Mouse (Mus musculus) kidney, adult 18-20 months (tissue): ENCODE results near the gene Spint2.

Experiments used
- DNase-seq: peaks from one replicate; pipeline ENCODE4 v3.0.0; 2021

Gene Spint2

DNA sequence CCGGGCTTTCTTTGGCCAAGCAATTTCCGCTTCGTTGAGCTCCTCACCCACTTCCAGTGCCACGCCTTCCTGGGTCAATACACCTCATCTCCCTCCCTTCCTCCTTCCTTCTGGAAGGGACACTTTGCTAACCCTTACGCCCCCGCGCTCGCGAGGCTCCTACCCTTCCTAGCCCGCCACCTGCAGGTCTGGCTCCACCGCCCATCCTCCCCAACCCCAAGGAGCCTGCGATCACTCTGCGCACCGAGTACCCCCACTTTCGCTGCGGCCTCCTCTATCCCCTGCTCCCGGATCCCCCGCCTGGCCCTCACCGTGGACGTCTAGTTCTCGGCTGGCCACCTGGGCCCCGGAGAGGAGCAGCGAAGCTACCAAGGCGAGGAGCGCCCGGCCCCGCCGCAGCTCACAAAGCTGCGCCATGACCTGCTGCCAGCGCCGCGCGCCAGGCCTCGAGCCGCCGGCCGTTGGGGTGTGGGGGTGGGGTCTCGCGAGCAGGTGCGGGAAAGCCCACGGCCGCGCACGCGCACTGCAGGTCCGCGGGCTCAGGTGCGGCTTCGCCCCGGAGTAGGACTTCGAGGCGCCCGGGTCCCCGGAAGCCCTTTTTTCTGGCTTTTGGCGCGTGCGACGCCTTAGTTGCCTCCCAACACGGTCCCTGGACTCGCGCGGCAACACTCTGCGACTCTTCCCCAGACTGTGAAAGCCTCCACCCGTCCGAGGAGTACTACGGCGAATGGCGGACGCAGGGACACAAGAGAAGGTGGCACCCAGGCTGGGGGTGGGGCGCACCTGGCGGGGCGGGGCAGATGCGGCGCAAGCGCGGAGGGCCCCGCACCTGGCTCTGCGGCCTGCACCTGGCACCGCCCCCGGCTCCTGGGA is at the start of gene Spint2:
TSS of gene Spint2 (minus strand) at position 712 of the 873 bp plus-strand sequence.
- DNase-seq: peak; percentile 95

DNA sequence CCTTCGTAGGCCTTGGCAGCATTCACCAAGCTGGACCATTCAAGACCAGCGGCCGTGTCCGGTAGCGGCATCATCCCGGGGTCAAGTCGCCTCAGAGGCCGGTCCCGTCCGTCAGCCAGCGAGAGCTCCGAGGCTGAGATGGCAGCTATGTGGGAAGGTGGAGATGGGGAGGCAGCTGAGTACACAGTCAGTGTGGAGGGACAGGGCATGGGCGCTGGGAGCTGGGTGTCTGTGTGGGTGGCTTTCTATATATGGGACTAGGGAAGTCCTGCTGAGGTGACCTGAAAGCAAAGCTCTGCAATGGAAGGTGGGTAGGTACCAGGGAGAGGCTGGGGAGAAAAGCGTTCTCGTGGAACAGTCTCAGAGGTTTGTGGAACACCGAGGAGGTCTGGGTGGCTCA is 47.3 kb upstream of the Spint2 start:
- DNase-seq: no peak

DNA sequence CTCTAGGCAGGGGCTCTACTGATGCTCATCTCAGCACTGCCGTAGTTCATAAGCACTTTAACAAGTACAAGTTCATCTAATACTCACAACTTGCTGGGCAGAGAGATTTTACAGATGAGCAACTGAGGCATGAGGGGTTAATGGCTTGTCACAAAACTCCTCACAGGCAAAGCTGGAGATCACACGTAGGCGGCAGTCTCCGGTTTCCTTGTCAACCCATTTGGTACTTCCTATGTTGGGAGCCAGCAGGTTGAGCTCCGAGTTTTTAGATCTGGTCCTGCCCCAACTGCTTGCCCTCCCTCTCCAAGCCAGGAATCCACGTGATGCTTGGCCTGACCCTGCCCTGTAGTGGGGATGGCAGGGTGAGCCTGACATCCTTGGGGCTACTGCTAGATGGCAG is 45.4 kb upstream of the Spint2 start:
- DNase-seq: no peak

DNA sequence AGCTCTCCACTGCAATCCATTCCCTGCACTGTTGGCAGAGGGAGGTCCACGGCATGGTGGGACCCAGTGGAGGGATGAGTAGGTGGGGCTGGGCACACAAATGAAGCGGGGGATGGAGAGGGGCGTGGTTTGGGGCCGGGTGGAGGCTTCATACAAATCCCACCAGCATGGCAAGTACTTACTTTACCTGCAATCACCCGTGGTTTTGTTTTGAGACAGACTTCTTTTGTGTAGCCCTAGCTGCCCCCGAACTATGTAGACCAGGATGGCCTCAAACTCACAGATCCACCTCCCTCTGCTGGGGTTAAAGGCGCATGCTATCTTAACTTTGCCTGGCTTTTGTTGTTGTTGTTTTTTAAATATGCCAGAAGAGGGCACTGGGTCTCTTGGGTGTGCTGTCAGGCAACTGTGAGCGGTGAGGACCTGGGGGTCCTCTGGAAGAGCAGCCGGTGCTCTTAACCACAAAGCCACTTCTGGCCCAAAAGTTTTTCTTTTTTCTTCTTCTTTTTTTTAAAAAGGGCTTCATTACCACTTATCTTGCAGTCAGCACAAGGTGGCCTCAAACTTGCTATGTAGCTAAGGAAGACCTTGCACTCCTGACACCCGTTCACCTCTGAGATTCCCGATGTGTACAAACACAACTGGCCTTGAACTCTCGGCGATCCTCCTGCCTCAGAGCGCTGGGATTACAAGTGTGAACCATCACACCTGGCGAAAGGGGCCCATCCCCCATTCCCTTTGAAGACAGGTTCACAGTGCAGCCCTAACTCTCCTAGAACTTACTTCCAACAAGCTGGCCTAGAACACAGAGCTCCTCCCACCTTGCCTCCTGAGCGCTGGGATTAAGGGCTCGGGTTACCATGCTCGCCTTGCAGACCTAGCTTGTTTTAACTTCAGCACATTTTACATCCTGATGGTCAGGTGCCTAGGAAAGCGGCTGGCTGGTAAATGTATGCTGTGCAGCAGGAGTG is 37.9 kb upstream of the Spint2 start:
- no peak for DNase-seq

DNA sequence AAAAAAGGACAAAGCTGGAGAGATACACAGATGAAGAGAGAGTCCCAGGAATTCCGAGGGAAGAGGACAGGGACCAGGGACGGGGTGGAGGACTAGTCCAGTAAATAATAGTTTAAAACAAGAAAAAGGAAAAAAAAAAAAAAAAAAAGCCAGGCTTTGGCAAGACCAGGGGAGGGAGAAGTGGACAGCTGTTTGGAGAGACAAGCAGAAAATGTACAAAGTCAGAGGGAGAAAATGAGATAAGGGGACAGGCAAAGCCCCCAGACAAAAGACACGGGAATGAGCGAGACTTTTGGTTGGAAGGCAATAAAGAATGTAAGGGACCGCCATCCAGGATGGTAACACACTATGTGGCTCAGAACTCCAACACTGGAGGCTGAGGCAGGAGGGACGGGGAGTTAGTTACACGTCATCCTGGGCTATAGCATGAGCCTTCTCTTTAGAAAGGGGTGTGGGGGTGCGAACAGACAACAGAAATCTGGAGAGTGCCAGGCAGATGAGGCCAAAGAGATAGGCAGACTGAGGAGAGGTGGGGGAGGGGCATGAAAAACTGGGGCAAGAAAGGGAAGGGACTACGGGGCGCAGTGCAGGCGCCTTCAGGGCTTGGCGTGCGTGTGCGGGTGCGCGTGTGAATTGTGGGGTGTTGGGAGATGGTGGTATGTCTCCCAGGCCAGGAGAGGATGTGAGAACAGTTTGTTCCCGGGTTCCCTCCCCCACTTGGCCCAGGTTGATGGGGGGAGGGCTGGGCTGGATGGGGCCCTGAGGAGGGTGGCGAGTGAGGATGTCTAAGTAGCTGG is 36.6 kb upstream of the Spint2 start:
- no peak for DNase-seq

DNA sequence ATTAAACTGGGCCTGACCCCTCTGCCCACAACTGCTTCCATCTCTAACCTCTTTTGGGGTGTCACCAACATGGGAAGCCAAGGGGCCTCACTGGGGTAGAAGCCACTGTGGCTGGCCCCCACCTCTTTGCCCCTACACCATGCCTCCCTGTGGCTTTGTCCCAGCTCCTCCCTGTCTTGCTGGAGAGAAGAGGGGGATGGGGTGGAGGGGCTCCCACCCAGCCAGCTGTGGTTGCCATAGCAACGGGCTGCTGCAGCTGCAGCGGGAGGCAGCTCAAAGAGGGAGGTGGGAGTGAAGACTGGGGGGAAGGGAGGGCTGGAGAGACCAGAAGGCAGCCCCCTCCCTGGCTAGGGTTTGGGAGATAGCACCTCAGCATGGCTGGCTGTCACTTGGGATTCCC is 35.8 kb upstream of the Spint2 start:
- no peak for DNase-seq

DNA sequence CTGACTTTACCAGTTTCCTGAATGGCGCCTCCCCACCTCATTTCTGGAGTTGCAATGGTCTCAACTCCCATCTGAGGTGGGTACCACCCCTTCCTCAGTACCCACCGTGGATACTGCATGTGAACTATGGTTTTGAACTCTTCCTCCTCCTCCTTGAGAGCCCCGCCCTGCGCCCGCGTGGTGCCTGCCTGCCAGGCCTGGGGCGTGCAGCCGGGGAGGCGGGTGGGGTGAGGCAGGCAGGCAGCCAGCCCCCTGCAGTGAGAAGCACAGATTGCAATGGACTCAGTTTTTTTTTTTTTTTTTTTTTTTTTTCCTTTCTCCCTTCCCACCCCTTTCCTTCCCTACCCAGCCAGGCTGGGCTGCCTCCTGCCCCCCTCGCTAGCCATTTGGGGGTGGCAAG is 35.3 kb upstream of the Spint2 start:
- no peak for DNase-seq

DNA sequence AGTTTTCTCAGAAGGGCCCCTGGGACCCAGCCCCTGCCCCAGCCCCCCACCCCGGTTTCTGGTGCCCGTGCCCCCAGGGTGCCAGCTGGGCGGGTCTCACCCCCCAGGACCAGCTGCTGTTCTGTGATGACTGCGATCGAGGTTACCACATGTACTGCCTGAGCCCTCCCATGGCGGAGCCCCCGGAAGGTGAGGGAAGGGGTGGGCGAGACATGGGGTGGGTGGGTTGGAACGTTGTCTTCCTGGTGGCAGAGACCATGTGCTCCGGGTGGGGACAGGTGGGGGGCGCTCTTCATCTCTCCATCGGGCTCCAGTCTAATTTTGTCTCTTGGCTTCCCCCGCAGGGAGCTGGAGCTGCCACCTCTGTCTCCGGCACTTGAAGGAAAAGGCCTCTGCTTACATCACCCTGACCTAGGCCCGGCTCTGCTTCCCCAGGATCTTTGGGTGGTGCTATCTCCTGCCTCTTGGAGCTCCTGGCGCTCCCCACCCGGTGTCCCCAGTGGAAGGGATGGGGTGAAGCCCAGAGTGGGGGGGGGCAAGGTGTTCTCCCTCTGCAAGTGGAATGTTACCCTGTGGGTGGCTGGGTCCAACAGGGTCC is 34.5 kb upstream of the Spint2 start:
- DNase-seq: no peak

DNA sequence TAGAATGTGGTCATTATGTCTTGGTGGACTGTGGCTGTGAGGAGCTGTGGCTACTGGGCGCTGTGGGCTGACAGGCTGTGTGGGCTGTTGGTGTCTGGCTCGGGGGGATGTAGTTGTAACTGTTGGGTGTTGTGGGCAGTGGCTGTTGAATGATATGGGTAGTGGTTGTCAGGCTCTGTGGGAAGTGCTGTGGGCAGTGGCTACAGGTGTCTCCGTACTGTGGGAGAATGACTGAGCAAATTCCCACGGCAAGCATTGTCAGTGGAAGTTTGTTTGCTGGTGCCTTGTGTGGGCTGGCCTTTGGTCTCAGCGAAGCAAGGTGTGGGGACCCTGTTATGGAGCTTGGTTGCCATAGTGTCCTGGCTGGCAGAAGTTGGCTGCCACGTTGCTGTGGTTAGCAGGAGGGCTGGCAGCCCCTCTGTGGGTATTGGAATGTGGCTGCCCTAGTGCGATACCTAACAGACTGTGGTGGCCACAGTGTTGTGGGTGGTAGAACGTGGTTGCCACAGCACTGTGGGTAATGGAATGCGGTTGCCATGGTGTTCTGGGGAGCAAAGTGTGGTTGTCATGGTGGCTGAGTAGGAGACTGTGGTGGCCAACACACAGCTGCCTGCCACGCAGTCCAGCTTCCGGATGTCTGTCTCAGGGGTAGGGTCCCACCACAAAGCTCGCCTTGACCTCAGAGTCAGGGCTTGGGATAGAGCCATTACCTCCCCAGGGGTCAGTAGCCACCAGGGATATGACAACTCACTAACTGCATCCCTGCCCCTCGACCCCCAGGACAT is 33.3 kb upstream of the Spint2 start:
- DNase-seq: no peak

DNA sequence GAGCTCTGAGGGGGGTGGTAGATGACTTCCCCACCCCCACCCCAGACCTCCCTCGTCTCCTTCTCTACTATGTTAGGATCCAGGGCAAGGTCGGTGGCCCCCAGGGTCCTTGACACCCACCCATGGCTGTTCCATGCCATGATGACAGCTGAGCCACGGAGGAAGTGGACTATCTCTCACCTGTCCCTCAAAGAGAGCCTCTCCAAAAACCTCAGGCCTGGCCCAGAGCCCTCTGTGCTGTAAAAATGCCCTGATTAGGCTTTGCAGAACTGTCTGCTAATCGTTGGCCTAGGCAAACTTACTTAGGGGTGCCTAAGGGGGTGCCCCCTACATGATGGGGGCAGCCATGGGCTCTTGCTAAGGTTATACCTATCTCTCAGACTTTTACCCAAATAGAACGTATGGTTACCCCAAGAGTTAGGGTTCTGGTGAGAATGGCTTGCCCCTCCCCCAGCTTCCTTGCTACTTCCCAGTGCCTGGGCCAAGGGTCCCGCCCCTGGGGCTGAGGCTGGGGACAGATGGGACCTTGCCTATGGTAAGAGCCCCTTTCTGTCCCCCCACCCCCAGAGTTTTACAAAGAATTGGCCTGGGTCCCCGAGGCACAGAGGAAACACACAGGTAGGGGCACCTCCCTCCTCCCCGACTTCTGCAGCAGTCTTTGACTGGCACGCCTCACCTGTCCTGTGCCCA is 32.0 kb upstream of the Spint2 start:
- DNase-seq: no peak

DNA sequence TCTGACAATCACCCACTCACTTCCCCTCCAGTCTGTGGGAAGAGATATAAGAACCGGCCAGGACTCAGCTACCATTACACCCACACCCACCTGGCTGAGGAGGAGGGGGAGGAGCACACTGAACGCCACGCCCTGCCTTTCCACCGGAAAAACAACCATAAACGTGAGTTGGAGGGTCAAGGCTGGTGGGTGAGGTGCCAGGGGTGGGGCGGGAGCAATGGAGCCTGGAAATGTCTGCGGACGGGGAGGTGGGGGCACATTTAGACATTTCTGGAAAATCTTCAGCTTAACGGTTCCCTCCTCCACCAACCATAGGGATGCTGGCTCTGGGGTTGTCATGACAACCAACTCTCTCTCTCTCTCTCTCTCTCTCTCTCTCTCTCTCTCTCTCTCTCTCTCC is 31.3 kb upstream of the Spint2 start:
- DNase-seq: no peak

DNA sequence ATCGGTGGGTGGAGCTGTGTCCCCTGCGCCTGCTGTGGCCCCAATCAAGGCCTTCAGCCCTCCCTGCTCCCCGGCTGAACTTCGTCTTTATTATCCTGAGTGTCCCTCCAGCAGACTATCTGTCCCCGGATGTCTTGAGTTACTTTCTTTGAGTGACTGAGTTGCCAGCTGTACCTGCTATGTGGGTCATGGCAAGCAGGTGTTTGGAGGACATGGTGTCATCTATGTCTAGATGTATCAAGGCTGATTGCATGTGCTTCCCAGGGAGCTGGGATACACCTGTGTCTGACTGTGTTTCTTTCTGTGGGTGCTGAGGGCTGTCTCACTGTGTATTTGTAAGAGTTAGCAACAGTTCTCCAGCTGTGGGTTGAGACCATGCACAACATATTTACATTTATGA is 28.0 kb upstream of the Spint2 start:
- no peak for DNase-seq

DNA sequence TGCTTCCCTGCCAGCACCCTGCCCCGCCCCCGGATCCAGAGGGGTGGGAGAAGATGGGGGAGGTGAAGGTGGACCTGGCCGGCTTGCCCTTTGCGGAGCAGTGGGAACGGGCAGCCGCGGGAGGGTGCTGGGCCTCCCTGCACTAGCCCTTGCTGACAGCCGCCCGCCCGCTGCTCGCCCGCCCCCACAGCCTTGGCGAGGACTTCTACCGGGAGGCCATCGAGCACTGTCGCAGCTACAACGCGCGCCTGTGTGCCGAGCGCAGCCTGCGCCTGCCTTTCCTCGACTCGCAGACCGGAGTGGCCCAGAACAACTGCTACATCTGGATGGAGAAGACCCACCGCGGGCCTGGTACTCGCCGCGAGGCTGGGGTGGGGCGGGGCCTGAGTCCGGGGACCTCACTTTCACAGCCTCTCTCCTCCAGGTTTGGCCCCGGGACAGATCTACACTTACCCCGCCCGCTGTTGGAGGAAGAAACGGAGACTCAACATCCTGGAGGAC is 27.6 kb upstream of the Spint2 start:
- peak; percentile 36 for DNase-seq

DNA sequence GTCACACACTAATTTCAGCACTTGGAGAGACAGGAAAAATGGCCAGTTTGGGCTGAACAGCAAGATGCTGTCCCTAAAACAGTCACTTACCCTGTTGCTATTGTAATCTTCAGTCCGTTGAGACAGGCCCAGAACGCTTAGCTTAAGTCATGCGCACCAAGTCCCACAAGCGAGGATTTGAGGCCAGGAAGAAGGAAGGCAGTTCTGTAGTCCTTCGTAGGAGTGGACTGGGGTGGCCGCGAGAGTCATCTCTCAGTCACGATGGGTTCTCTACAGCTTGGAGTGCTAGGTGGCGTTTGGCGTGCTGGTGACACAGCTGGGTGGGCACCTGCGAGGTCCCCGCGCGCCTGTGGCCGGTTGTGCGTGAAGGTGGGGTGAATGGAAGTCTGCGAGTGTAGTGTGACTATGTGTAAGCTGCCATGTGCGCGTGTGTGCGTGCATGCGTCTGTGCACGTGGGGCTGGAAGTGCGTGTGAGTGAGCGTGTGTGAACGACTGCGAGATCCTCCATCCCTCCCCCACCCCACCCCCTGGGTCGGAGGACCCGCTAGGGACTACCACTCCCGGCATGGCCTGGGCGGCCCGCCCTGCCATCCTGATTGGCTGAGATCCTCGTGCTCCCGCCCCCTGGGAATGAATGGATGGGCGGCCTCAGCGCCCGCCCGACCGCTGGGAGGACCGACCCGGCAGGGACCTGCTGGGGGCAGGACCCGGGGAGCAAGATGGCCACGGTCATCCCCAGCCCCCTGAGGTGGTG is 25.8 kb upstream of the Spint2 start:
- peak; percentile 87 for DNase-seq

DNA sequence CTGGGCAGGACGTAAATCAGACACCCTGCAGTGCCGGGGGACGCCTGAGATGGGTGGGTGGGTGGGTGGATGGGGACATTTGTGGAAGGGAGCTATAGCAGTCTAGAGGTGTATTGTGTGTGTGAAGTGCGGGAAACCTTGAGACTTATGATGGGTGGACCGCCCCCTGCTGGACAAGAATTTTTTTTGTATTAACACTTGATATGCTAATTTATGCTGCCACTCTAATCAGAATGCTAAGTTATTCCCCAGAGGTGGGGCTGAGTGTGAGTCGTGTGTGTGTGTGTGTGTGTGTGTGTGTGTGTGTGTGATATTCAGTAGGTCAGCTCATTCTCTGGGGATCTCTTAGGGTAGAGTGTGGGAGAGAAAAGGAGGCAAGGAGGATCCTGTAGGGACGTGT is 24.9 kb upstream of the Spint2 start:
- DNase-seq: no peak

DNA sequence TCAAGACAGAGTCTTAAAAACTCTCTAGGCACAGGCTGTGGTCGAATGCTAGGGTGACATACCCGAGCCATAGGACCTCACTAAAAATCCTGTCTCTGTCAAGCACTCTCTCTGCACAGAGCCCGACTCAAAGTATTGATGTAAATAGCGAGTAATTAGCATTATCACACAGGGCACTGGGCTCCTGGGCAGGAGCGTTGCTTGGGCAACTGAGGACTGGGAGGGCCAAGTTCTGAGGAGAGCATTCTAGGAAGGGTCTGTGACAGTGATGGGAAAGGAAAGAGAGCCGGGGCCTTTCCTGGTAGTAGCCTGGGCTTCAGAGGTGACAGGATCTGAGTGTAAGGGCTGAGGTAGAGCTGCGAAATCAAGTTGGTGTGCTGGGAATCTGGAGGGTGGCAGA is 24.4 kb upstream of the Spint2 start:
- no peak for DNase-seq

DNA sequence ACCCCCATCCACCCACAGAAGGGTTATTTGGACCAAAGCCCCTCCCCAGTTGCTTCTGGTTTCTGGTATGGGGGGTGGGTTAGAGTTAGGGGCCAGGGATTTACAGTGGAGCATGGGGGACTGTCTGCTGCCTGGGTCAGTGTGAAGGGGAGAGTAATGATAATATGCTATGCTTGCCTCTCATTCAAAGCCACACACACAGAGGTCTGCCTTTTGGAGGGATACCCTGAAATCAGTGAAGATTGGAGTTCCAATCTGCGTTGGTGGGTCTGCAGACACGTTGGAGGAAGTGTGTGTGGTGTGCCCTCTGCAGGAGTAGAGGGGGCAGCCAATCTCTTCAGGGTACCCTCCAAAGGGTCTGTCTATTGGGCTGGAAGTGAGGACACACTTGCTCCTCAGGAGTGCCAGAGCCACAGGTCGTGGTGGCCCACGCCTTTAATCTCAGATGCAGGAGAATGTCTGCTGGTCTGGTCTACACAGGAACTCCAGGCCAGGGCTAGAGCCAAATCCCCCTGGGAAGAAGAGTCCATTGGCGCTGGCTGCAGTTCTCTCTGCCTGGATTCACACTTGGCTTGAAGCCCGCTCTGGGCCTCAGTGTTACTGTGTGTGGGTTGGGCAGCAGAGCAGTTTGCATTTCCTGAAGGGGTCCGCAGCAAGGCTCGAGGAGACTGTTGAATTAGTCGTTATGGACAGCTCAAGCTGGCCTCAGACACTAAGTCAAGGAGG is 23.7 kb upstream of the Spint2 start:
- DNase-seq: no peak

DNA sequence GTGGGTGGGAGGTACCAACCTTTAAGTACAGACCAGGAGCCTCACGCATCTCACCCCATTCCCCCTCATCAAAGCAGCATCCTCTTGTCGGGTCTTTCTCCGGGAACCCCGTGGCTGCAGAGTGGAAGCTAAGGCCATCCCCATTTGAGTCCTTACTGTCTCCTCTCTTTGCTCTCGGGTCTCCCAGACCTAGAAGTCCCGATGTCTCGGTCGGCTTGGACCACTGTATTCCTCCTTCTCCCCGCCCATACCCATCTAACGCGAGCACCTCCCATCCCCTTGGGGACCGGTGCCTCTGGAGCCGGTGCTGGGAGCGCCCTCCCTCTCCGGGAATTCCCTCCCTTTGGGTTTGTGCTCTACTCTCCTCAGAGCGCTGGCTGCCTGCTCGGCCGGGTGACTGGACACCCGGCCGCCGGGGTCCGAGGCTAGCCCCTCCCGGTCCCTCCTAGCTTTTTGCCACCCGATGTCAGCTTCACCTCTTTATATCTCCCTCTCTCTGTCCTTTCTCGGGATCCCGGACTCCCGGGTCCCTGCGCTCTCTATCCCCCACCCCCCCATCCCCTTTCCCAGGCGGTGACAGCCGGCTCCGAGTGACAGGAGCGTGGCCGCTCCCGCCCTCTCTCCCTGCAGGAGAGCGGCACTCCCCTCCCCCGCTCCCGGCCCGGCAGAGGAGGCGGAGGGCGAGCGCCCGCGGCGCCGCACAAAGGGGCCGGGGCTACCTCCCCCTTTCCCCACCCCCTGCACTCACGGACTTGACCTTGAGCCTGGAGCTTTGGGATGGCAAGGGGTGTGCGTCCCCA is 23.0 kb upstream of the Spint2 start:
- DNase-seq: no peak
